Mouse (Mus musculus): Measurements from ENCODE around the gene Kcnj14. TPM values are rescaled to one million over a fixed set of nuclear protein-coding genes. Genes with fewer than 3 reads are reported as not detected.
A peak's percentile ranks its signal among the peaks of the same experiment; 100 is the strongest.

Gene Kcnj14
- 0.20 and 0.35 TPM in 2 replicates for polyA plus RNA-seq (2015; fragmentation: Nextera tagmentation; extraction: Ambion mirVana)

DNA sequence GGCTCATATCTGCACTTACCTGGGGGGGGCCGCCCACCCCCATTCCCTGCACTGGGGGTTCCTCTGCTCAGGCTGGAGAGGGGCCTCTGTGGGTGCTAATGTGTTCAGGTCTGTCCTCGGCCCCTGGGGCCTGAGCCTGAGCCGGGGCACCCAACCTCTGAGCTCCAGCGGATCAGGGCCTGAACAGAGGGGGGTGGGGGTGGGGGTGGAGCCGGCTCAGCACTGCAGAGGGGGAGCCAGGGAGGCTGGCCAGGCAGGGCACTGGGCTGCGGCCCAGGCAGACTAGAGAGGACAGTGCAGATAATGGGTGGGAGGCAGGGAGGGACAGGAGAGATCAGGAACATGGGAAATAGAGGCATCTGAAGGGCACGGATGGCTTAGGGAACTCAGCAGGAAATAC, at the start of gene Kcnj14:
TSS of gene Kcnj14 (minus strand) at position 185 of the 400 bp plus-strand sequence.
- peaks cover 14% of the 10 kb centered on the region for H3K36me3 ChIP-seq (ENCODE audit: insufficient read depth, low read length)
- H3K27me3 ChIP-seq (replicated peaks; ENCODE audit: insufficient read depth, low read length) = no peaks in the 10 kb centered on the region
- no peak within 1 kb of the TSS for H3K4me3 ChIP-seq (ENCODE audit: low read depth, low read length)
- DNase-seq (ENCODE audit: low spot score) = no peak
- no peak within 1 kb of the TSS for H3K9ac ChIP-seq (replicated peaks; ENCODE audit: low read depth)
- ATAC-seq = no peak
- WGBS = 69% methylated on average over 7 of the region's 7 CpGs
- no peak within 1 kb of the TSS for H3K4me2 ChIP-seq (replicated peaks; ENCODE audit: low read depth, low read length)
- H3K9me3 ChIP-seq (ENCODE audit: low read length) = no peaks in the 10 kb centered on the region
- TF ChIP-seq EP300 (IDR thresholded peaks at IDR 0.05) = no peak
- no peak for TF ChIP-seq CTCF (IDR thresholded peaks at IDR 0.05)
- no peaks in the 10 kb centered on the region for H3K4me1 ChIP-seq (ENCODE audit: insufficient read depth, low read depth, low read length)
- no peak within 1 kb of the TSS for H3K27ac ChIP-seq (ENCODE audit: low read length)

DNA sequence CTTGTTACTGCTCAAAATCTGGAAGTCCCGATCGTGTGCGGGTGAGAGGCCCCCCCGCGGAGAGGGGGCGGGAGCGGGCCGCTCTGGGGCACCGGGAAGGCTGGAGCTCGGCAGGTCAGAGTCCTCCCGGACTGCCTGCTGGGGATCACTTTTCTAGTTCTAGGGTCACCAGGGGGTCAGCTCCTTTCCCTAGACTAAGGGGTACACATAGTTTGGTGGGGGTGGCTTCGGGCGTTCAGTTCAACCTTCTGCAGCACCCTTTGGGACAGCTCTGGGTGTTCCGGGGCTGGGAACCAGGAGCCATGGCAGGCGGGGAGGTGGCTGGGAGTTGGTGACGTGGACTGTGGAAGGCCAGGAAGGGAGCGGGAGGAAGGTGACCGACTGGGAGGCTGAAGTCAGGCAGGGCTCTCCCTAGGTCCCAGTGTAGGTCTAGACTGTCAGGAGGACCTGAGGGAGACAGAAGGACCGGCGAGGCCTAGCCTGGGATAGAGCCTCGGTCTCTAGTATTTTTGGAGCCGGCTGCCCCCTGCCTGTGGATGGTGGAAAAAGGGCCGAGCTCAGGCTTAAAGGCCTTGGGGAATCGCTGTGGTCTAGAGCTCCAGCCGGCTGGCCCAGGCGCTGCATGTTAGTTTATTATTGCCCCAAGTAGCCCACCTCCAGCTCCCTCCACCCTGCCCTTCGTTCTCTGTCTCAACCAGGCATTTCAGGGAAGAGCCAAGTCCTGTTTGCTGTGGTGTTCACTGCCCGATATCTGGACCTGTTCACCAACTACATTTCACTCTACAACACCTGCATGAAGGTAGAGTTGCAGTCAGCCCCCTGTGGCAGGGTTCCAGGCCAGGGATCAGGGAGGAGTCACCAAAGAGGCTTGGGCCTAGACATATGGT, 48.7 kb upstream of the Kcnj14 start:
- Histone ChIP-seq H3K9me3 (ENCODE audit: low read length) (no peaks in the 10 kb centered on the region), H3K4me3 (ENCODE audit: low read depth, low read length) (peak overlapping the region; percentile 91), H3K27me3 (replicated peaks; ENCODE audit: insufficient read depth, low read length) (peaks cover 24% of the 10 kb centered on the region; the same call in 1 of the 2 replicates), H3K4me1 (ENCODE audit: insufficient read depth, low read depth, low read length) (peaks cover 13% of the 10 kb centered on the region), H3K9ac (replicated peaks; ENCODE audit: low read depth) (peak overlapping the region; percentile 97), H3K27ac (ENCODE audit: low read length) (peak overlapping the region; percentile 95), H3K4me2 (replicated peaks; ENCODE audit: low read depth, low read length) (peak overlapping the region; percentile 82), H3K36me3 (ENCODE audit: insufficient read depth, low read length) (peaks cover 20% of the 10 kb centered on the region)
- TF ChIP-seq CTCF (IDR thresholded peaks at IDR 0.05) (peak; percentile 59), EP300 (IDR thresholded peaks at IDR 0.05) (no peak)
- ATAC-seq (peak; percentile 72), DNase-seq (ENCODE audit: low spot score) (peak; percentile 76)
- 1% methylated on average over 28 of the region's 28 CpGs for WGBS

DNA sequence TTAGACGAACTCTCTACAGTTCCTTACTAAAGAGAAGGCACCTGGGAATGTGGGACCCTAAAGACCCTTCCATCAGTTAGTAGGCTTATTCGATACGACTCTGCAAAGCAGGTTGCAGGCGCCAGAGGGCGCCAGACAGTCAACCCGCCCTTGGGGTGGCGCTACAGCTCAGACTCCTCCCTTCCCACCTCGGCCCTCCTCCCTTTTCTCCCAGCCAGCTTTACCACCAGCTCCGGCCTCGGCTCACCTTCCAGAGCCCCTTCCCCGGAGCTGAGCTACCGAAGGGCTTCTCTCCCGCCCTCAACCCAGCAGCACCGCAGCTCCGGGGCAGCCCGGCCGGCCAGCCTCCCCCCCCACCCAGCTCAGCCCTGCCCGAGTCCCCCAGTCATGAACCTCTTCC, 48.0 kb upstream of the Kcnj14 start, which contains the start of gene Kdelr1:
TSS of gene Kdelr1 (plus strand) at position 149 of the 400 bp plus-strand sequence.
- Histone ChIP-seq H3K9ac (replicated peaks; ENCODE audit: low read depth) (peak within 1 kb of the TSS; percentile 97), H3K27me3 (replicated peaks; ENCODE audit: insufficient read depth, low read length) (peaks cover 24% of the 10 kb centered on the region; the same call in 1 of the 2 replicates), H3K36me3 (ENCODE audit: insufficient read depth, low read length) (peaks cover 20% of the 10 kb centered on the region), H3K27ac (ENCODE audit: low read length) (peak within 1 kb of the TSS; percentile 95), H3K9me3 (ENCODE audit: low read length) (no peaks in the 10 kb centered on the region), H3K4me3 (ENCODE audit: low read depth, low read length) (peak within 1 kb of the TSS; percentile 91), H3K4me2 (replicated peaks; ENCODE audit: low read depth, low read length) (peak within 1 kb of the TSS; percentile 82), H3K4me1 (ENCODE audit: insufficient read depth, low read depth, low read length) (peaks cover 13% of the 10 kb centered on the region)
- DNase-seq (ENCODE audit: low spot score) = peak; percentile 96
- ATAC-seq = peak; percentile 80
- TF ChIP-seq CTCF (IDR thresholded peaks at IDR 0.05) (peak; percentile 96), EP300 (IDR thresholded peaks at IDR 0.05) (no peak)
- under 1% methylated on average over 18 of the region's 18 CpGs for WGBS

DNA sequence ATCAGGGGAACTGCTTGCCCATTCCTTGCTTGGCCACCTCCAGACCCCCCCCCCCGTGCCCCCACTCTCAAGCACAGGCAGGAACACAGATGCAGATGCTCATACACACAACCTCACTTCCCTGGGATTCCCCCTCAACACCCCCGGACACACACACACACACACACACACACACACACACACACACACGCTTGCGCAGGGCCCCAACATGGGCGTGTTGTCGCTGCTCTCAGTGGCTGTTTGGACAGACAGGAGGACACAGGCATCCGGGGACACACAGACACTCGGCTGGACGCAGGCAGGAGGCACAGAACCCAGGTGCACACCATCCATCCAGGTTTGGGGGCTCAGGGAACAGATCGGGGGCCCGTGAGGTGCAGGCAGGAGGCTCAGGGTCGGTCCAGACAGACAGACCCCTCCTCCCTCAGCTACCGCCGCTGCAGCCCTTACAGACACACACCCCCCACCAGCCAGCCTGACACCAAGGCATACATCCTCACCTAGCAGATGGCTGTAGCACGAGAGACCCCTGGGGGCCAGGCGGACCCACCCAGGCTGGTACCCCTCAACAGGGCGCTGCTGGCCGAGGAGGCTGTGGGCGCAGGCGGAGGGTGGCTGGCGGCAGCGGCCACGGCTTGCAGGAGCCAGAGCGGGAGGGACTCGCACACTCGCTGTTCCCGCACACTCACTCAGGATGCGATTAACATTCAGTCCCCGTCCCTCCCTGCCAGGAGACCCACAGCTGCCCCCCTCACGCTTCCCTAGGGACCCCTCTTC, 45.9 kb upstream of the Kcnj14 start:
- H3K4me3 ChIP-seq (ENCODE audit: low read depth, low read length) = no peak overlapping the region
- ATAC-seq = no peak

DNA sequence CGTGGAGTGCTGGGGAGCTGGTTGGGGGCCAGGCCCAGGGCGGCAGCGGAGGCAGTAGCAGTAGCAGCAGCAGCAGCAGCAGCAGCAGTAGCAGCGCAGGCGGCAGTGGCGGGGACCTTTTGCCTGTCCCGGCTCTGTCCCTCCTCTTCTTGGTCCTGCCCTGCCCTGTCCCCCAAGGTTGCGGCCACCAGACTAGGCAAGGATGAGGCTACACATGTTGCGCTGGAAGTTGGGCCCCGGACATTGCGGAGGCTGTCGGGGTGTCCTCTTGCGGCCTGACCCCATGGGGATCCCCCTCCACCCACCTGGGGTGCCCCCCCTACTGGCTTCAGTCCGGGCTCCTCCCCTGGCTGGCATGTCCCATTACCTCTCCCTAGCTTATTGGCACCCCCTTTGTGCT, 45.2 kb upstream of the Kcnj14 start:
- Histone ChIP-seq H3K27ac (ENCODE audit: low read length) (no peak overlapping the region), H3K4me2 (replicated peaks; ENCODE audit: low read depth, low read length) (no peak overlapping the region), H3K4me1 (ENCODE audit: insufficient read depth, low read depth, low read length) (peaks cover 9% of the 10 kb centered on the region), H3K9me3 (ENCODE audit: low read length) (no peaks in the 10 kb centered on the region), H3K27me3 (replicated peaks; ENCODE audit: insufficient read depth, low read length) (peaks cover 27% of the 10 kb centered on the region; the same call in 1 of the 2 replicates), H3K36me3 (ENCODE audit: insufficient read depth, low read length) (no peaks in the 10 kb centered on the region), H3K9ac (replicated peaks; ENCODE audit: low read depth) (no peak overlapping the region), H3K4me3 (ENCODE audit: low read depth, low read length) (no peak overlapping the region)
- ATAC-seq = no peak
- WGBS = 5% methylated on average over 13 of the region's 14 CpGs
- no peak for DNase-seq (ENCODE audit: low spot score)
- TF ChIP-seq CTCF (IDR thresholded peaks at IDR 0.05) = no peak
- no peak for TF ChIP-seq EP300 (IDR thresholded peaks at IDR 0.05)

More for the DNA sequence above, 45.9 kb upstream of the Kcnj14 start:
- Histone ChIP-seq H3K36me3 (ENCODE audit: insufficient read depth, low read length) (peaks cover 1% of the 10 kb centered on the region; the same call in 1 of the 2 replicates), H3K9me3 (ENCODE audit: low read length) (no peaks in the 10 kb centered on the region), H3K4me2 (replicated peaks; ENCODE audit: low read depth, low read length) (peak overlapping the region; percentile 22), H3K27ac (ENCODE audit: low read length) (no peak overlapping the region), H3K4me1 (ENCODE audit: insufficient read depth, low read depth, low read length) (peaks cover 13% of the 10 kb centered on the region), H3K9ac (replicated peaks; ENCODE audit: low read depth) (no peak overlapping the region), H3K27me3 (replicated peaks; ENCODE audit: insufficient read depth, low read length) (peaks cover 27% of the 10 kb centered on the region; the same call in 1 of the 2 replicates)
- no peak for DNase-seq (ENCODE audit: low spot score)
- WGBS = 4% methylated on average over 26 of the region's 30 CpGs
- TF ChIP-seq EP300 (IDR thresholded peaks at IDR 0.05) (no peak), CTCF (IDR thresholded peaks at IDR 0.05) (no peak)

All from lung, postnatal 0 days (tissue).